Mouse (Mus musculus): Measurements from ENCODE around the gene Trex1. TPM values are rescaled to one million over a fixed set of nuclear protein-coding genes. Genes with fewer than 3 reads are reported as not detected.
A peak's percentile ranks its signal among the peaks of the same experiment; 100 is the strongest.

Trex1 gene
- polyA plus RNA-seq (2015; fragmentation: Nextera tagmentation; extraction: Ambion mirVana): 7.7 and 10.9 TPM in 2 replicates

DNA sequence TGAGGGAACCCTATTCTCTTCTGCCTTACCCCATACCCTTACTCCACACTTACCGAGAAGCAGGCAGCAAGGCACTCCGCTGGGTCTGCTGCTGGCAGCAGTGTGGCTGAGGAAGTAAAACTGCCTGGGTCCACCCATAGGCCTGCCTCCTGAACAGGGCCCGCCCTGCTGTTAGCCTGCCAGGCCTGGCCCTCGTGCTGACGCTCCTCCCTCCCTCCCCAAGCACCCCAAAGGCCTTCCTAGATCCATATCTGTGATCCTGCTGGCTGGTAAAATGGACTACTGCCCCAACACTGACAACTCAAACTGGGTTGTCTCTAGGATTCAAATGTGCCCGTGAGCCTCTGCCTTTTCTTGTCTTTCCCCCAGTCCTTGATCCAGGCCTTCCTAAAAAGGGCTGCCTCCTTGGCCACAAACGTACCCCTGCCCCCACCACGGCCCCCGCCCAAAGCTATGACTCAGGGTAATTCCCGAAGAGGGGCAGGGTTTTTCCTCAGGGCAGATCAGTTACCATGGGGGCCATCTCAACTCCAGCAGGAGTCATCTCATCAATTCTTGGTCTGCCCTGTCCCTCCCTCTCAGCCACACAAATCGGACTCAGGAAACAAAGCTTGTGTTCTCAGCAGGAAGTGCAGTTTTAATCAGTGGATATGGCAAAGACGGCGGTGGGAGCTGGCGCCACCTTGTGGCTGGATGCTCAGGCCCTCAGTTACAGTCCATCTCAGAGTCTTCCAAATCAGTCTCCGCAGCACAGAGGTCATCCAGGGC lies at the start of gene Trex1:
Gene Trex1 (minus strand): TSS at position 599 of the 768 bp plus-strand sequence.
- H3K4me3 ChIP-seq: peak within 1 kb of the TSS; percentile 47
- peak within 1 kb of the TSS; percentile 77 for H3K9ac ChIP-seq
- ATAC-seq (ENCODE audit: extremely low read depth, insufficient number of reproducible peaks, low FRiP score, low TSS enrichment): peak; percentile 73
- peaks cover 71% of the 10 kb centered on the region for H3K36me3 ChIP-seq
- WGBS: 10% methylated on average over 15 of the region's 15 CpGs
- H3K9me3 ChIP-seq: no peaks in the 10 kb centered on the region
- peak within 1 kb of the TSS; percentile 85 for H3K27ac ChIP-seq (replicated peaks)
- H3K4me2 ChIP-seq: peak within 1 kb of the TSS; percentile 70
- no peaks in the 10 kb centered on the region for H3K27me3 ChIP-seq (replicated peaks)
- H3K4me1 ChIP-seq: peaks cover 32% of the 10 kb centered on the region

DNA sequence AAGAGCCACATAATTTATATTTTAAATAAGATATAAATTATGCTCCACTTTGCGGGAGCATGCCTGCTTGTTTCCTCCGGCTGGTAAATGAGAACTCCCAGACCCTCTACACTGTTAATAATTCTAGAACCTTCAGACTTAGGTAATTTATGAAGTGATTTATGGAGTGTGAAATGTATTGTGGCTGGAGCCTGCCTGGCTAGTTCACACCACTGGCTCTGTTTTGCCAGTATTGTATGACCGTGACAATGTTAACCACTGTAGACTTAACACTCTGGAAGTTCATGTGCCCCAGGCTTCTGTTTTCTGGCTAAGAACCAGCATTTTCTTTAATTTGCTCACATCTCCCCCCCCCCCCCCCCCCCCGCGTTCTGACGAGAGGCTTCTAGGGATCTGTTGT lies 47.8 kb upstream of the Trex1 start:
- no peak for ATAC-seq (ENCODE audit: extremely low read depth, insufficient number of reproducible peaks, low FRiP score, low TSS enrichment)
- Histone ChIP-seq H3K4me1 (peaks cover 27% of the 10 kb centered on the region), H3K9me3 (no peaks in the 10 kb centered on the region), H3K36me3 (peaks cover 91% of the 10 kb centered on the region), H3K4me2 (no peak overlapping the region), H3K27me3 (replicated peaks) (no peaks in the 10 kb centered on the region), H3K4me3 (no peak overlapping the region), H3K27ac (replicated peaks) (no peak overlapping the region), H3K9ac (no peak overlapping the region)
- 77% methylated on average over 5 of the region's 6 CpGs for WGBS

DNA sequence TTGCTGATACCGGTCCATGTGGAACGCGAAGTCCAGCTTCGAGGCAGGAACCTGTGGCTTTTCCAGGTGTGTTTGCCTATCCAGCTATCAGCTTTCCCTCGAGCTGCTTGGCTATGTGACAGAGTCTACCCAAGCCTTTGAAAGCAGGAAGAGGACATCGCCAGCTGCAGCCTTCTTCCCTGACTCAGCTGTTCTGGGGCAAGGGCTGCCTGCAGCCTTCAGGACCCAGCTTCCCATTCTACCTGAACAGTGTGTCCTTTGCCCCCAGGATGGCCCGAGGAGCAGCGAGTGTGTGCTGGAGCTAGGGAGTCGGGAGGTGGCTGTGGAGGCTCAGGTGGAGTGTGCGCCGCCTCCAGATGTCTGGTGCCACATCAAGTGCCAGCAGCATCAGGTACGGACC lies 46.1 kb upstream of the Trex1 start:
- H3K27me3 ChIP-seq (replicated peaks): no peaks in the 10 kb centered on the region
- no peak overlapping the region for H3K9ac ChIP-seq
- no peak overlapping the region for H3K4me3 ChIP-seq
- no peak overlapping the region for H3K4me2 ChIP-seq
- 89% methylated on average over 12 of the region's 12 CpGs for WGBS
- peaks cover 85% of the 10 kb centered on the region for H3K36me3 ChIP-seq
- H3K9me3 ChIP-seq: no peaks in the 10 kb centered on the region
- H3K27ac ChIP-seq (replicated peaks): no peak overlapping the region
- ATAC-seq (ENCODE audit: extremely low read depth, insufficient number of reproducible peaks, low FRiP score, low TSS enrichment): no peak
- peaks cover 32% of the 10 kb centered on the region for H3K4me1 ChIP-seq

DNA sequence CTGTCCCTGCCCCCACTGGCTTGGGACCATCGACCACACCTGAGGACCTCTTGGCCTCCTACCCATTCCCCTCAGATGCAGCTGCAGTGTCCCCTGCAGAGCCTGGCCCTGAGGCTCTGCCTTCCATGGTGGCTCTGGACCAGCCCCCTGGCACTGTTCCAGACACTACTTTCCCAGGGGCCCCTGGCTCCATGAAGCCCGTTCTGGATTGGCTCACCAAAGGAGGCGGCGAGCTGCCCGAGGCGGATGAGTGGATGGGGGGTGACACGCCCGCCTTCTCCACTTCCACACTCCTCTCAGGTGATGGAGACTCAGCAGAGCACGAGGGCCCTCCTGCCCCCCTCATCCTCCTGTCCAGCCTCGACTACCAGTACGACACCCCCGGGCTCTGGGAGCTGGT lies 45.5 kb upstream of the Trex1 start:
- H3K27me3 ChIP-seq (replicated peaks): no peaks in the 10 kb centered on the region
- H3K9ac ChIP-seq: peak overlapping the region; percentile 44
- H3K4me2 ChIP-seq: no peak overlapping the region
- H3K27ac ChIP-seq (replicated peaks): peak overlapping the region; percentile 25; the same call in 1 of the 2 replicates
- ATAC-seq (ENCODE audit: extremely low read depth, insufficient number of reproducible peaks, low FRiP score, low TSS enrichment): no peak; the same call in 1 of the 2 replicates
- H3K36me3 ChIP-seq: peaks cover 85% of the 10 kb centered on the region
- H3K9me3 ChIP-seq: no peaks in the 10 kb centered on the region
- peaks cover 38% of the 10 kb centered on the region for H3K4me1 ChIP-seq
- WGBS: 56% methylated on average over 12 of the region's 12 CpGs
- no peak overlapping the region for H3K4me3 ChIP-seq

DNA sequence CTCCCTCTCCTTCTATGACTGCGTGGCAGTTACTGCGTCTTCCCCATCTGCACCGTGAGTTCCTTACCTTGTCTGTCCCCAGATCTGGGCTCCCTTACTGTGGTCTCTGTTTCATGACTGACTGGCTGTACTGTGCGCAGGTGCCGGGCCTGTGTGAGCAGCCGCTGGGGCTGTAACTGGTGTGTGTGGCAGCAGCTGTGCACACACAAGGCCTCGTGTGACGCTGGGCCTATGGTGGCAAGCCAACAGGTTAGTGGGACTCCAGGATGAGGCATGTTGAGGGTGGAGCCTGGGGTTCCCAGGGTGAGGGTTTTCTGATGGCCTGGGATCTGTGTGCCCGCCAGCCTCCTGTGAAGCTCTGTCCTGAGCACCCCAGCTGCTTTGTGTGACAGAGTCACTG lies 44.5 kb upstream of the Trex1 start:
- Histone ChIP-seq H3K9me3 (no peaks in the 10 kb centered on the region), H3K36me3 (peaks cover 78% of the 10 kb centered on the region), H3K4me1 (peaks cover 47% of the 10 kb centered on the region), H3K27me3 (replicated peaks) (no peaks in the 10 kb centered on the region), H3K4me3 (no peak overlapping the region), H3K9ac (0 out of 2 replicates have a peak overlapping the region, but pooled peaks have one; percentile 44), H3K27ac (replicated peaks) (peak overlapping the region; percentile 25; the same call in 1 of the 2 replicates), H3K4me2 (no peak overlapping the region)
- 91% methylated on average over 9 of the region's 9 CpGs for WGBS
- ATAC-seq (ENCODE audit: extremely low read depth, insufficient number of reproducible peaks, low FRiP score, low TSS enrichment): no peak

DNA sequence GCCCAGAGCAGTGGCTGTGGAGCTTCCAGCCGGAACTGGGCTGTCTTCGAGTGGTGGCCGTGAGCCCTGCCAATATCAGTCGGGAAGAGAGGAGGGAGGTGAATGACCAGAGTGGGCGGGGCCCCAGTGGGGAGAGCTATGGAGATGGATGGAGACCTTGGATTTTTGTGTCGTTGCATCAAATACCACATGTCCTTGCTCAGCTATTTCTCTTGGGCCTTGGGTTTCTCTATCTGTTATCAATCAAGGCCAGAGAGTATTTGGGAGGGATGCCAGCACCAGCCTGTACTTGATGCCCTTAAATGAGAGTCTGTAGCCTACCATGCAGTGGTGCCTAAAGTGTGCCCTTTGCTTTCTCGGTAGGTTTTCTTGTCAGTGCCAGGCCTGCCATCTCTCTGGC lies 43.7 kb upstream of the Trex1 start:
- WGBS: 61% methylated on average over 7 of the region's 7 CpGs
- no peak overlapping the region for H3K9ac ChIP-seq
- H3K4me2 ChIP-seq: no peak overlapping the region
- ATAC-seq (ENCODE audit: extremely low read depth, insufficient number of reproducible peaks, low FRiP score, low TSS enrichment): no peak
- H3K36me3 ChIP-seq: peaks cover 70% of the 10 kb centered on the region
- peaks cover 56% of the 10 kb centered on the region for H3K4me1 ChIP-seq
- no peaks in the 10 kb centered on the region for H3K9me3 ChIP-seq
- no peak overlapping the region for H3K27ac ChIP-seq (replicated peaks)
- H3K27me3 ChIP-seq (replicated peaks): no peaks in the 10 kb centered on the region
- no peak overlapping the region for H3K4me3 ChIP-seq

DNA sequence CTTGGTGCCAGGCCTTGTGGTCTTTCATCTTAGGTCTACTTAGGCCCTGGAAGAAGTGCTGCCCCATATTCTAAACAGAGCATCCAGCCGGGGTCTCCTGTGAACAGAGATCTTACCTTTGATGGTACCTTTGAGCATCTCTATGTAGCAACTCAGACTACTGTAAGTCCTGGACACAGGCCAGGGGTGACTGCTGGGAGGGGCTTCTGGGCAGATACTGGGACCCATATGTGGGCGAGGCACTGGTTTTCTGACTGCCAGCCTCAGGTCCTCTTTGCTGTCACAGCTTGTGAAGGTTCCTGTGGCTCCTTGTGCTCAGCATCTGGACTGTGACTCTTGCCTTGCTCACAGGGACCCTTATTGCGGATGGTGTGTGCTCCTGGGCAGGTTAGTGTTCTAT lies 43.0 kb upstream of the Trex1 start:
- 79% methylated on average over 3 of the region's 3 CpGs for WGBS
- H3K4me2 ChIP-seq: no peak overlapping the region
- no peak overlapping the region for H3K27ac ChIP-seq (replicated peaks)
- H3K4me1 ChIP-seq: peaks cover 63% of the 10 kb centered on the region
- no peak overlapping the region for H3K4me3 ChIP-seq
- H3K9ac ChIP-seq: no peak overlapping the region
- H3K9me3 ChIP-seq: no peaks in the 10 kb centered on the region
- no peaks in the 10 kb centered on the region for H3K27me3 ChIP-seq (replicated peaks)
- ATAC-seq (ENCODE audit: extremely low read depth, insufficient number of reproducible peaks, low FRiP score, low TSS enrichment): no peak
- peaks cover 63% of the 10 kb centered on the region for H3K36me3 ChIP-seq

DNA sequence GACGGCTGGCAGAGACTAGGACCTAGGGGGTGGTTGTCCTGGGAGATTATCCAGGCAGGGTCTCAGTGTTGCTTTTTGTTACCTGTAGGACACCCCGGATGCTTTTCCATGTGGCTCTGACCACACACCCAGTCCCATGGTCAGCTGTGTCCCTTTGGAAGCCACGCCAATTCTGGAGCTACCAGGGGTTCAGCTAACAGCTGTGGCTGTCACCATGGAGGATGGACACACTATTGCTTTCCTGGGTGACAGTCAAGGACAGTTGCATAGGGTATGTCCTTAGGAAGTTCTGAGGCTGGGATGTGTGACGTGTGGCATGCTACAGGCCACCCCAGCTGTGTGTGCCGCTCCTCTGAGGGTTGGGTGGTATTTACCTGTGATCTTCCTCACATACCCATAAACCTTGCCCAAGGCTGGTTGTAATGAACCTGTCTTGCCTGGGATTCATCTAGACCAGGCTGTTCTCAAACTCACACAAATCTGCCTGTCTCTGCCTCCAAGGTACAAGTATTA lies 42.5 kb upstream of the Trex1 start:
- no peak overlapping the region for H3K4me2 ChIP-seq
- ATAC-seq (ENCODE audit: extremely low read depth, insufficient number of reproducible peaks, low FRiP score, low TSS enrichment): no peak
- H3K27me3 ChIP-seq (replicated peaks): no peaks in the 10 kb centered on the region
- H3K27ac ChIP-seq (replicated peaks): no peak overlapping the region
- H3K9ac ChIP-seq: no peak overlapping the region
- peaks cover 59% of the 10 kb centered on the region for H3K36me3 ChIP-seq
- no peak overlapping the region for H3K4me3 ChIP-seq
- no peaks in the 10 kb centered on the region for H3K9me3 ChIP-seq
- H3K4me1 ChIP-seq: peaks cover 68% of the 10 kb centered on the region
- 87% methylated on average over 5 of the region's 5 CpGs for WGBS

DNA sequence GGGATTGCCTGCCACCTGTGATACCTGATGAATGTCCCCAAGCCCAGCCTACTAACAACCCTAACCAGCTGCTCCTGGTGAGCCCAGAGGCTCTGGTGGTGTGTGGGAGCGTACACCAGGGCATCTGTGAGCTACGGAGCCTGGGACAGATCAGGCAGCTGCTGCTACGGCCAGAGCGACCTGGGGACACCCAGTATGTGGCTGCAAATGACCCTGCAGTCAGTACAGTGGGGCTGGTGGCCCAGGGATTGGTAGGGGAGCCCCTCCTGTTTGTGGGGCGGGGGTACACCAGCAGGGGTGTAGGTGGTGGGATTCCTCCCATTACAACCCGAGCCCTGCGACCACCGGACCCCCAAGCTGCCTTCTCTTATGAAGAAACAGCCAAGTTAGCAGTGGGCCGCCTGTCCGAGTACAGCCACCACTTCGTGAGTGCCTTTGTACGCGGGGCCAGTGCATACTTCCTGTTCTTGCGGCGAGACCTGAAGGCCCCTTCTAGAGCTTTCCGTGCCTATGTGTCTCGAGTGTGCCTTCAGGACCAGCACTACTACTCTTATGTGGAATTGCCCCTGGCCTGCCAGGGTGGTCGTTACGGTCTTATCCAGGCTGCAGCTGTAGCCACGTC lies 40.9 kb upstream of the Trex1 start:
- H3K36me3 ChIP-seq: peaks cover 44% of the 10 kb centered on the region

DNA sequence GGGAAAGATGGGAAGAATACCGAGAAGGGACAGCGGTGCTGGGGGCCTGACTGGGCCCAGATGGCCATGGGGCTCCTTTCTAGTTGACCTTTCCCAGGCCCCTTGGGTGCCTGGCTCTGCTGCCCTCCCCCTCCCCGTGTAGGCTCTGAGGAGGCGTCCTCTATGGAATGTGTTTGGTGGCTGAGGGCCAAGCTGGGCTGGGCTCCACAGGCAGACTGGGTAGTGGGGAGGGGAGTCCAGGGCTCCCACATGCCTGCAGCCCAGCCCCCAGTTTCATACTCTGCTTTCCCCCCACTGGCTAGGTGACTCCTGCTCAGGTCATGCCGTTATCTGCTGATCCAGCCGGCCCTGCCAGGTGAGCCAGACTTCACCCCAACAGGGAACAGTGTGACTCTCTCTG lies 39.4 kb upstream of the Trex1 start:
- H3K4me1 ChIP-seq: peaks cover 74% of the 10 kb centered on the region
- WGBS: 4% methylated on average over 5 of the region's 6 CpGs

More for the DNA sequence above, 40.9 kb upstream of the Trex1 start:
- no peaks in the 10 kb centered on the region for H3K27me3 ChIP-seq (replicated peaks)
- H3K27ac ChIP-seq (replicated peaks): 0 out of 2 replicates have a peak overlapping the region, but pooled peaks have one; percentile 95
- H3K4me3 ChIP-seq: no peak overlapping the region
- no peak for ATAC-seq (ENCODE audit: extremely low read depth, insufficient number of reproducible peaks, low FRiP score, low TSS enrichment)
- no peak overlapping the region for H3K9ac ChIP-seq
- WGBS: 79% methylated on average over 20 of the region's 20 CpGs
- no peaks in the 10 kb centered on the region for H3K9me3 ChIP-seq
- no peak overlapping the region for H3K4me2 ChIP-seq
- H3K4me1 ChIP-seq: peaks cover 78% of the 10 kb centered on the region

DNA sequence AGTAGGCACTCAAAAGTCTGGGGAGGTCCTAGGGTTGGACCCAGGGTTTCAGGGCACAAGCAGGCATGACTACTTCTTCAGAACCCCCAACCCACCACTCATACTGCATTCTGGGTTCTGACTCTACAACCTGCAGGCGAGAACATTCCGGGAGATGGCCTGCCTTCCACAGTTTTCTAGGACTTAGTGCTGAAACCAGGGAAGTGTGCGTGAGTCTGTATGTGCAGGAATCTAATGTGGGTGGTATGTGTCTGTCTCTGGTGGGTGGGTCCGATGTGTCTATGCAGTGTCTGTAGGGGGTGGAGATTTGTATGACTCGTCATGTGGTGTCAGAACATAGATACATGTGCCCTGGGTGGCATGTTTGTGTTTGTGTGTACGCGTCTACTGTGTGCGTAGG lies 38.8 kb upstream of the Trex1 start:
- no peaks in the 10 kb centered on the region for H3K9me3 ChIP-seq
- H3K27me3 ChIP-seq (replicated peaks): no peaks in the 10 kb centered on the region
- peak overlapping the region; percentile 63 for H3K4me3 ChIP-seq
- 76% methylated on average over 8 of the region's 8 CpGs for WGBS
- H3K4me2 ChIP-seq: peak overlapping the region; percentile 85
- peak overlapping the region; percentile 95 for H3K27ac ChIP-seq (replicated peaks)
- H3K9ac ChIP-seq: peak overlapping the region; percentile 89
- H3K36me3 ChIP-seq: peaks cover 26% of the 10 kb centered on the region
- peaks cover 78% of the 10 kb centered on the region for H3K4me1 ChIP-seq
- ATAC-seq (ENCODE audit: extremely low read depth, insufficient number of reproducible peaks, low FRiP score, low TSS enrichment): no peak

More for the DNA sequence above, 39.4 kb upstream of the Trex1 start:
- Histone ChIP-seq H3K4me2 (peak overlapping the region; percentile 85), H3K9me3 (no peaks in the 10 kb centered on the region), H3K36me3 (peaks cover 31% of the 10 kb centered on the region), H3K27ac (replicated peaks) (peak overlapping the region; percentile 95), H3K9ac (peak overlapping the region; percentile 89), H3K4me3 (peak overlapping the region; percentile 63), H3K27me3 (replicated peaks) (no peaks in the 10 kb centered on the region)
- ATAC-seq (ENCODE audit: extremely low read depth, insufficient number of reproducible peaks, low FRiP score, low TSS enrichment): peak; percentile 60

Measured in heart, embryonic 13.5 days (tissue).